Mouse (Mus musculus): ENCODE results near the gene Cenps. TPM values are rescaled to one million over a fixed set of nuclear protein-coding genes. Genes with fewer than 3 reads are reported as not detected.

Cenps gene
- total RNA-seq (2014; rRNA removed; ENCODE audit: low replicate concordance) (0.12 and 2.0 TPM in 2 replicates), polyA plus RNA-seq (2015; fragmentation: Nextera tagmentation; extraction: Ambion mirVana) (10.3 and 10.7 TPM in 2 replicates)

DNA sequence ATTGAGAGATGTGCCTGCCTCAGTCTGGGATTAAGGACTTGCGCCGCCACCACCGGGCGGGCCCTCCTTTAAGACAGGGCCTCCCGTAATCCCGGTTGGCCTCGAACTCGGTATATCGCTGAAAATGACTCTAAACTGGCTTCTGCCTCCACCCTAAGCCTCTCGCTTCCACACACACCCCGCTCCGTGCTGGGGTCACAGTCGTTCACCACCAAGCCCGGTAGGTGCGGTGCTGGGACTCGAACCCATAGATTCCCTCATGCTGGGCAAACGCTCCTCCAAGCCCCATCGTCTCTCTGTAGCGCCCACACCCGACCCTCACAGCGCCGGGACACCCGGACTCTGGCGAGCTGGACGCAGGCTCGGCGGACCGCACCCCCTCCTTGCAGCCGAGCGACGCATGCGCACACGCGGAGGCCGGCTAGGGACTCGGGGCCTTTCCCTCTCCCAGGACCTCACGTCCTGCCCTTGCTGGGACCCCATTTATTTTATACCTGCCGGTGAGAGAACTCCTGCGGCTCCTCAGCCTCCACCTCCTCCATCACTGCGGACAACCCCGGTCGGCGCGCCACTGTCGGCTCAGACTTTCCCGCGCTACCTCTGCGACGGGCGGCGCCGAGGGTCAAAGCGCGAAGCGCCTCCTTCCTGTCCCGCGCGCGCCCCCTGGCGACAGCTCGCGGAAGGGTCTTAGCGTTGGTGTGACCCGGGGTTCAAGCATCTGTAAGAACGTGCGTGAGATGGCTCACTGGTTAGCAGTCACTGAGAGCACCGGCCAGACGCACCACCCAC is at the start of gene Cenps:
TSS of gene Cenps (minus strand) at position 648 of the 789 bp plus-strand sequence.
- peaks cover 5% of the 10 kb centered on the region; the same call in 1 of the 2 replicates for H3K4me1 ChIP-seq (ENCODE audit: control insufficient read depth, insufficient read depth)
- 1% methylated on average over 66 of the region's 68 CpGs for WGBS
- H3K9me3 ChIP-seq (replicated peaks; ENCODE audit: control insufficient read depth, low read length), result no peaks in the 10 kb centered on the region
- H3K27me3 ChIP-seq (ENCODE audit: control insufficient read depth, insufficient read depth, low read length), result no peaks in the 10 kb centered on the region
- H3K9ac ChIP-seq (replicated peaks; ENCODE audit: low read depth, low read length), result peak within 1 kb of the TSS; percentile 43
- H3K4me3 ChIP-seq (ENCODE audit: low read depth, low read length), result peak within 1 kb of the TSS; percentile 64
- peak; percentile 87 for ATAC-seq (ENCODE audit: insufficient read depth, low read depth)
- peak within 1 kb of the TSS; percentile 49 for H3K27ac ChIP-seq (ENCODE audit: low read depth)
- peak; percentile 93 for TF ChIP-seq CTCF (IDR thresholded peaks at IDR 0.05; ENCODE audit: low read depth)
- TF ChIP-seq EP300 (IDR thresholded peaks at IDR 0.05; ENCODE audit: low read depth), result 0 out of 2 replicates have a peak, but pooled peaks have one; percentile 40
- DNase-seq (ENCODE audit: low spot score), result peak; percentile 79
- H3K36me3 ChIP-seq (replicated peaks; ENCODE audit: control insufficient read depth, insufficient read depth, low read length), result no peaks in the 10 kb centered on the region
- peak within 1 kb of the TSS; percentile 75 for H3K4me2 ChIP-seq (ENCODE audit: low read depth, low read length)

DNA sequence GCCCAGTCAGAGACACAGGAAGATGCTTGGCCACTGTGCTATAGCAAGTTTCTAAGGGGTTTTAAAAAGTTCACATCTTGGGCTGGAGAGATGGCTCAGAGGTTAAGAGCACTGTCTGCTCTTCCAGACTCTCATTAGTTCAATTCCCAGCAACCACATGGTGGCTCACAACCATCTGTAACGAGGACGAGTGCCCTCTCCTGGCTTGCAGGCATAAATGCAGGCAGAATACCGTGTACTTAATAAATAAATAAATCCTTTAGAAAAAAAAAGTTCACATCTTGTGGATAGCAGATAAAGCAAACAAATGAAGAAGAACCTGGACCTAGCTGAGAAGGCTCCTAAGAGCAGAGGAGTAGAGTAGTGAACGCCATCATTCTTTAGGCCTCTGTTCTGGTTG is 45.3 kb upstream of the Cenps start:
- Histone ChIP-seq H3K27me3 (ENCODE audit: control insufficient read depth, insufficient read depth, low read length) (no peaks in the 10 kb centered on the region), H3K9ac (replicated peaks; ENCODE audit: low read depth, low read length) (no peak overlapping the region), H3K4me3 (ENCODE audit: low read depth, low read length) (no peak overlapping the region), H3K4me2 (ENCODE audit: low read depth, low read length) (no peak overlapping the region), H3K27ac (ENCODE audit: low read depth) (no peak overlapping the region), H3K4me1 (ENCODE audit: control insufficient read depth, insufficient read depth) (no peaks in the 10 kb centered on the region), H3K9me3 (replicated peaks; ENCODE audit: control insufficient read depth, low read length) (no peaks in the 10 kb centered on the region), H3K36me3 (replicated peaks; ENCODE audit: control insufficient read depth, insufficient read depth, low read length) (peaks cover 94% of the 10 kb centered on the region)
- no peak for TF ChIP-seq EP300 (IDR thresholded peaks at IDR 0.05; ENCODE audit: low read depth)
- TF ChIP-seq CTCF (IDR thresholded peaks at IDR 0.05; ENCODE audit: low read depth), result peak; percentile 37
- ATAC-seq (ENCODE audit: insufficient read depth, low read depth) (no peak), DNase-seq (ENCODE audit: low spot score) (no peak)
- WGBS, result 55% methylated on average over 4 of the region's 4 CpGs

DNA sequence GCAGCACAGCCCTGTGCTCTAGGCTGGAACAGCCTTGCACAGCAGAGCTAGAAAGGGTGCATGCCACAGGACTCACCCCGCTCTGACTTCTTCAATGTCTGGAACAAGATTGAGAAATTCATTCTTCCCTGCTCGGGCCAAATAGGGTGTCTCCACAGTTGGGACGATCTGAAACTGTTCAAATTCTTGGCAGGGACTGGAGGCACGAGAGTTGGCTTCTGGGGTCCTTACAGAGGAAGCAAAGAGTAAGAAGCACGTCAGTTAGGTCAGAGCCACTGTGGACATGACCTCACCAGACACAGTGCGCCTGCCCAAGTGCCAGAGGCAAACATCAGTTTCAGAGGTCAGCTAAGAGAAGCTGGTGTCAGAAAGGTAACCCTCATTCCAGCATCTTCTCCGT is 44.8 kb upstream of the Cenps start:
- 81% methylated on average over 7 of the region's 7 CpGs for WGBS
- no peaks in the 10 kb centered on the region for H3K4me1 ChIP-seq (ENCODE audit: control insufficient read depth, insufficient read depth)
- H3K9ac ChIP-seq (replicated peaks; ENCODE audit: low read depth, low read length), result no peak overlapping the region
- no peak overlapping the region for H3K4me3 ChIP-seq (ENCODE audit: low read depth, low read length)
- peaks cover 89% of the 10 kb centered on the region for H3K36me3 ChIP-seq (replicated peaks; ENCODE audit: control insufficient read depth, insufficient read depth, low read length)
- H3K4me2 ChIP-seq (ENCODE audit: low read depth, low read length), result no peak overlapping the region
- no peaks in the 10 kb centered on the region for H3K27me3 ChIP-seq (ENCODE audit: control insufficient read depth, insufficient read depth, low read length)
- DNase-seq (ENCODE audit: low spot score), result no peak
- no peak for TF ChIP-seq CTCF (IDR thresholded peaks at IDR 0.05; ENCODE audit: low read depth)
- no peak for TF ChIP-seq EP300 (IDR thresholded peaks at IDR 0.05; ENCODE audit: low read depth)
- H3K9me3 ChIP-seq (replicated peaks; ENCODE audit: control insufficient read depth, low read length), result no peaks in the 10 kb centered on the region
- no peak for ATAC-seq (ENCODE audit: insufficient read depth, low read depth)
- H3K27ac ChIP-seq (ENCODE audit: low read depth), result no peak overlapping the region

DNA sequence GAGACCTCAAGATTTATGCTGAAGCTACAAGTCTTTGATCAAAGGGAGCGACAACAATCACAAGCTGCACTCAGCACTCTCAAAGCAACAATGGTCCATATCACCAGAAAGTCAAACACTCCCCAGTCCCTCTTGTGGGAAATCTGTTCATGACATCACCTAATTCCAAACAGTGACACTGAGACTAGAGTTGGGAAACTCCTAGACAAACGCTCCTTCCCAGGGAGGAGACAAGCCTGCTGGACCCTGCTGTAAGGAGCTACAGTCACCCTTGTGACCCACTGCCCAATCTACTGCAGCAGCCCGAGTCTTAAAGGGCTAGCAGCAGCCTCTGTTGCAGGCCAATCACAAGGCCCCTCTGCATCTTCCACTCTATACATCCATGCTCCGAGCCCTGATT is 42.1 kb upstream of the Cenps start:
- ATAC-seq (ENCODE audit: insufficient read depth, low read depth), result no peak
- 46% methylated on average over 4 of the region's 4 CpGs for WGBS
- DNase-seq (ENCODE audit: low spot score), result no peak
- Histone ChIP-seq H3K27ac (ENCODE audit: low read depth) (no peak overlapping the region), H3K27me3 (ENCODE audit: control insufficient read depth, insufficient read depth, low read length) (no peaks in the 10 kb centered on the region), H3K4me1 (ENCODE audit: control insufficient read depth, insufficient read depth) (no peaks in the 10 kb centered on the region), H3K9ac (replicated peaks; ENCODE audit: low read depth, low read length) (no peak overlapping the region), H3K4me2 (ENCODE audit: low read depth, low read length) (no peak overlapping the region), H3K9me3 (replicated peaks; ENCODE audit: control insufficient read depth, low read length) (no peaks in the 10 kb centered on the region), H3K4me3 (ENCODE audit: low read depth, low read length) (no peak overlapping the region), H3K36me3 (replicated peaks; ENCODE audit: control insufficient read depth, insufficient read depth, low read length) (peaks cover 65% of the 10 kb centered on the region)
- TF ChIP-seq EP300 (IDR thresholded peaks at IDR 0.05; ENCODE audit: low read depth) (no peak), CTCF (IDR thresholded peaks at IDR 0.05; ENCODE audit: low read depth) (no peak)

DNA sequence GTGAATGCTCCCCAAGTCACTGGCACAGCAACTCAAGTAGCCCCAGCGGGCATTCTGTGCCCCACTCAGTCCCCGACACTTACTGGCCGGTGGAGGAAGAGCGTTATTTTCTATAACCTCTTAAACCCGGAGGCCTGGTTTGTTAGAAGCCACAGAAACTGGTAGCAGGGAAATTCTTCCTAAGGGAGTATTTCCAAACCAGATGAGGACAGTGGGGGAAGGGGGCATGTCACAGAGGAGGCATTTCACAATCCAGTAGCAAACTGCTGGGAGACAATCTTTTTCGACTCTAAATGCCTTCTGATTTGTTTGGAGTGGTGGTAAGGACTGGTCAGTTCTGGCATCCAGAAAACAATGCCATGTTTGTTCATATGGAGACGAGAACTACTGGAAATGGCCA is 41.7 kb upstream of the Cenps start:
- TF ChIP-seq CTCF (IDR thresholded peaks at IDR 0.05; ENCODE audit: low read depth) (no peak), EP300 (IDR thresholded peaks at IDR 0.05; ENCODE audit: low read depth) (no peak)
- Histone ChIP-seq H3K4me1 (ENCODE audit: control insufficient read depth, insufficient read depth) (no peaks in the 10 kb centered on the region), H3K9me3 (replicated peaks; ENCODE audit: control insufficient read depth, low read length) (no peaks in the 10 kb centered on the region), H3K27ac (ENCODE audit: low read depth) (no peak overlapping the region), H3K27me3 (ENCODE audit: control insufficient read depth, insufficient read depth, low read length) (no peaks in the 10 kb centered on the region), H3K4me3 (ENCODE audit: low read depth, low read length) (no peak overlapping the region), H3K36me3 (replicated peaks; ENCODE audit: control insufficient read depth, insufficient read depth, low read length) (peaks cover 61% of the 10 kb centered on the region), H3K9ac (replicated peaks; ENCODE audit: low read depth, low read length) (no peak overlapping the region), H3K4me2 (ENCODE audit: low read depth, low read length) (no peak overlapping the region)
- no peak for ATAC-seq (ENCODE audit: insufficient read depth, low read depth)
- DNase-seq (ENCODE audit: low spot score), result no peak
- 81% methylated on average over 7 of the region's 7 CpGs for WGBS
